Mouse (Mus musculus) midbrain, embryonic 13.5 days (tissue): ENCODE measurements around the gene Ccdc6. TPM values are rescaled to one million over a fixed set of nuclear protein-coding genes. Genes with fewer than 3 reads are reported as not detected.

Experiments
- ATAC-seq: fragments of 200-750 bp; cut with Nextera tagmentation; 2 replicates; pipeline ENCODE4 v1.8.0; 2017; ENCODE audit warnings: mild to moderate bottlenecking, moderate TSS enrichment, moderate library complexity
- H3K27ac ChIP-seq: fragments of 300-500 bp; sonication (generic); 2 replicates; pipeline ENCODE4 v1.5.1; 2015; ENCODE audit warnings: inconsistent platforms, mild to moderate bottlenecking, moderate library complexity
- H3K27me3 ChIP-seq: fragments of 300-500 bp; sonication (generic); 2 replicates; pipeline ENCODE4 v1.6.1; 2015; ENCODE audit warnings: mild to moderate bottlenecking, inconsistent platforms
- H3K36me3 ChIP-seq: fragments of 300-500 bp; sonication (generic); 2 replicates; pipeline ENCODE4 v1.6.1; 2015; ENCODE audit warnings: mild to moderate bottlenecking, inconsistent platforms
- H3K4me1 ChIP-seq: fragments of 300-500 bp; sonication (generic); replicated peaks from 2 replicates; pipeline ENCODE4 v1.6.1; 2015; ENCODE audit warnings: inconsistent platforms
- H3K4me2 ChIP-seq: fragments of 300-500 bp; sonication (generic); replicated peaks from 2 replicates; pipeline ENCODE4 v1.6.1; 2015; ENCODE audit warnings: moderate library complexity, mild to moderate bottlenecking, inconsistent platforms
- H3K4me3 ChIP-seq: fragments of 300-500 bp; sonication (generic); replicated peaks from 2 replicates; pipeline ENCODE4 v1.5.1; 2015; ENCODE audit warnings: mild to moderate bottlenecking, inconsistent platforms
- H3K9ac ChIP-seq: fragments of 300-500 bp; sonication (generic); replicated peaks from 2 replicates; pipeline ENCODE4 v1.6.1; 2015; ENCODE audit warnings: mild to moderate bottlenecking, inconsistent platforms
- H3K9me3 ChIP-seq: fragments of 300-500 bp; sonication (generic); 2 replicates; pipeline ENCODE4 v1.6.1; 2016; ENCODE audit warnings: mild to moderate bottlenecking, inconsistent platforms
- WGBS: fragments of 180-500 bp; shearing (Covaris S2); methylation state at CpG from one replicate; pipeline ENCODE4 v1.1.7; 2015; 5-methylcytosine and 5-hydroxymethylcytosine counted together
- polyA plus RNA-seq: library from polyadenylated mRNA; unstranded; fragments of >200 nt; fragmentation: Nextera tagmentation; extraction: Ambion mirVana; gene quantifications from 2 replicates; pipeline ENCODE4 v1.2.1, GENCODE M21; 2015

Ccdc6 gene
- polyA plus RNA-seq, 1 experiment from 2014 or later = 21.7 TPM

- H3K4me3 ChIP-seq = no peak overlapping the region
- H3K9me3 ChIP-seq = no peaks in the 10 kb centered on the region
- ATAC-seq = no peak
- peak overlapping the region; percentile 55 for H3K27ac ChIP-seq
- H3K9ac ChIP-seq = no peak overlapping the region
- H3K36me3 ChIP-seq = peaks cover 8% of the 10 kb centered on the region
- peaks cover 26% of the 10 kb centered on the region for H3K4me1 ChIP-seq
- 70% methylated on average over 8 of the region's 8 CpGs for WGBS
- H3K27me3 ChIP-seq = no peaks in the 10 kb centered on the region
- no peak overlapping the region for H3K4me2 ChIP-seq
Measured at GRCm38 (mm10) chr10:70138150-70138549, 41.2 kb downstream of the Ccdc6 start.

GRCm38 (mm10) chr10:70139368-70139767 lies 42.4 kb downstream of the Ccdc6 start:
- Histone ChIP-seq H3K36me3 (peaks cover 12% of the 10 kb centered on the region), H3K27me3 (no peaks in the 10 kb centered on the region), H3K4me1 (peaks cover 26% of the 10 kb centered on the region), H3K9ac (no peak overlapping the region), H3K27ac (peak overlapping the region; percentile 55), H3K9me3 (no peaks in the 10 kb centered on the region), H3K4me3 (no peak overlapping the region), H3K4me2 (no peak overlapping the region)
- peak; percentile 68 for ATAC-seq
- 18% methylated on average over 6 of the region's 6 CpGs for WGBS

- Histone ChIP-seq H3K4me2 (no peak overlapping the region), H3K4me1 (peaks cover 26% of the 10 kb centered on the region), H3K27me3 (no peaks in the 10 kb centered on the region), H3K9me3 (no peaks in the 10 kb centered on the region), H3K36me3 (peaks cover 19% of the 10 kb centered on the region), H3K27ac (no peak overlapping the region), H3K9ac (no peak overlapping the region), H3K4me3 (no peak overlapping the region)
- WGBS = 93% methylated on average over 12 of the region's 12 CpGs
- ATAC-seq = no peak
Measured at GRCm38 (mm10) chr10:70140414-70140813, 43.5 kb downstream of the Ccdc6 start.

GRCm38 (mm10) chr10:70142623-70143022 lies 45.7 kb downstream of the Ccdc6 start:
- Histone ChIP-seq H3K4me3 (no peak overlapping the region), H3K9ac (no peak overlapping the region), H3K4me2 (no peak overlapping the region), H3K27me3 (no peaks in the 10 kb centered on the region), H3K36me3 (peaks cover 27% of the 10 kb centered on the region), H3K9me3 (no peaks in the 10 kb centered on the region), H3K4me1 (peaks cover 26% of the 10 kb centered on the region), H3K27ac (no peak overlapping the region)
- 97% methylated on average over 17 of the region's 17 CpGs for WGBS
- ATAC-seq = no peak

DNA sequence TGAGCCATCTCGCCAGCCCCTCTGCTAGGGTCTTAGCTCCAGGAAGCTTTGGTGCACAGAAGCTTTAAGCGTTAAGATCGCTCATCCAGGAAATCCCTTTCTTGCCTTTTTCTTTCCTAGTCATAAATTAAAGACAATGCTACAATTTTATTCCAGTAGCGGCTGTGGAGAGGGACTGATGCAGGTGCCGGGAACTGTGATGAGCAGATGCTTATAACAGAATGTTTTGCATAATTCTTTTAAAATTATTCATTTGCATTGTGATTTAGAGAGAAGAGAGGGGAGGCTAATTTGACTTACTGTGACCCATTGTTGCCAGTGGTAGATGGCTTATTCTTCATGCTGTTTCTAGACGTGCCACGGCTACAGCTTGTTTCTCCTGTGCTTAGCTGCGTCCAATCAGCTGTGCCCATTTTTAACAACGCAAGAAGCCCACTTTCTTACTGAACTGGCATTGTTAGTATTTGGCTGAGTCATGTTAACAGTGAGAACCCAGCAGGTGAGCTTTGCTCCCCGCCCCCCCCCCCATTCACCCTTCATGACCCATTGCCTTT lies 47.2 kb downstream of the Ccdc6 start:
- peaks cover 30% of the 10 kb centered on the region for H3K36me3 ChIP-seq
- H3K27me3 ChIP-seq = no peaks in the 10 kb centered on the region
- no peak for ATAC-seq
- no peak overlapping the region for H3K4me3 ChIP-seq
- H3K9me3 ChIP-seq = no peaks in the 10 kb centered on the region
- H3K4me1 ChIP-seq = peaks cover 18% of the 10 kb centered on the region
- WGBS = 42% methylated on average over 10 of the region's 10 CpGs
- H3K9ac ChIP-seq = no peak overlapping the region
- H3K27ac ChIP-seq = peak overlapping the region; percentile 40
- H3K4me2 ChIP-seq = no peak overlapping the region

DNA sequence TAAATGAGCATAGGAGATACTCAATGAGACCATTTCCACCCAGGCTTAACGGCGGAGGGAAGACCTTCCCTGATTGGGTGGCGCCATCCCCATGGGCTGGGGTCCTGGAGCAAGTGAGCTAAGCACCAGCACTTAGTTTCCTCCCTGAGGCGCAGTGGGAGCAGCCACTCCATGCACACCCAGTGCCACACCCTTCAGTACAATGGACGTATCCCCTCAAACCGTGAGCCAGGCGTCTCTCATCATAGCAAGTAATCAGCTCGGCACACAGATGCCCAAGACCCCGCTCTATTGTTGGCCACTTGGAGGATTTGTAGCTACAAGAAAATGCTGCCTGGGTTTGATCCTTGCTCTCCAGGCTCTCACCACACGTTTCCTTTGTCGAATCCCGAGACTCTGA lies 49.0 kb downstream of the Ccdc6 start:
- Histone ChIP-seq H3K4me1 (0 out of 2 replicates have a peak, but pooled peaks cover 5% of the 10 kb centered on the region), H3K4me2 (no peak overlapping the region), H3K36me3 (peaks cover 37% of the 10 kb centered on the region), H3K27me3 (no peaks in the 10 kb centered on the region), H3K4me3 (no peak overlapping the region), H3K9ac (no peak overlapping the region), H3K27ac (no peak overlapping the region), H3K9me3 (no peaks in the 10 kb centered on the region)
- no peak for ATAC-seq
- 97% methylated on average over 12 of the region's 12 CpGs for WGBS

DNA sequence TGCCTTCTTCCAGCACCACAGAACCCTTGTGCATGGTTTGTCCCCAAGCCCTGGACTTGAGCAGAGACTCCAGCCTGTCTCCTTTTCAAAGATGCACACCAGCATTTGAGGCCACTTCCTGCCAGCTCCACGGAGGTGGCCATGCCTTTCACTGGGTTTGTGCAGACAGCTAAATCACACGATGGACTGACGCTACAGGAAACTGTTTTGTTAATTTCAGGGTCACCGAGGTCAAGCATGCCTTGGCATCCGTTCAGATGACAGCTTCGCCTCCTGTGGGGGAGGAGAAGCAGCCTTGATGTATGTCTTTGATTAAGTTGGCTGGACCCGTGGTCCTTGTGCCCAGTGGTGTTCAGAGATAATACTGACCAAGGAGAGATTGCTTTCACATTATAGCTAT lies 52.2 kb downstream of the Ccdc6 start:
- Histone ChIP-seq H3K9me3 (no peaks in the 10 kb centered on the region), H3K27ac (0 out of 2 replicates have a peak overlapping the region, but pooled peaks have one; percentile 32), H3K4me2 (no peak overlapping the region), H3K4me1 (0 out of 2 replicates have a peak, but pooled peaks cover 9% of the 10 kb centered on the region), H3K27me3 (no peaks in the 10 kb centered on the region), H3K4me3 (no peak overlapping the region), H3K9ac (no peak overlapping the region), H3K36me3 (peaks cover 42% of the 10 kb centered on the region)
- 50% methylated on average over 7 of the region's 7 CpGs for WGBS
- no peak for ATAC-seq

- peaks cover 44% of the 10 kb centered on the region for H3K36me3 ChIP-seq
- 77% methylated on average over 4 of the region's 4 CpGs for WGBS
- H3K4me3 ChIP-seq = no peak overlapping the region
Measured at GRCm38 (mm10) chr10:70150301-70150700, 53.4 kb downstream of the Ccdc6 start.

DNA sequence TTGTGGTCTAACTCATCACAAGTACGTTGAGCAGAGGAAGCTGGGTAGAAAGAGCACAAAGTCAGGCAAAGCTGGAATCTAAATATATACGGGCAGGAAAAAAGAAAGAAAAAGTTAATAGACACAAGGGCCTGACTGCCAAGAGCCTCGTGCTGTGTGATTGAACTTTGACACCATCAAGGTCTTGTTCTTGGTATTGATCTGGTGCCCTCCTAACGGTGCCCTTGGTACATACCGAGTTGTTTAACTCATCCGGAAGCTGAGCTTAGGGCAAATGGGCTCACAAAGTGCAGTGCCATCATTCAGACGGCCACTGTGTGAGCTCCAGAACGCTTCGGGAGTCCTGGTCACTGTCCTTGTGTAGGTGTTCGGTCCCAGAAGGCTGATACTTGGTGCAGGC lies 54.2 kb downstream of the Ccdc6 start:
- Histone ChIP-seq H3K9me3 (no peaks in the 10 kb centered on the region), H3K36me3 (peaks cover 44% of the 10 kb centered on the region), H3K4me2 (no peak overlapping the region), H3K27ac (no peak overlapping the region), H3K4me3 (no peak overlapping the region), H3K9ac (no peak overlapping the region), H3K27me3 (no peaks in the 10 kb centered on the region), H3K4me1 (0 out of 2 replicates have a peak, but pooled peaks cover 9% of the 10 kb centered on the region)
- 92% methylated on average over 10 of the region's 10 CpGs for WGBS
- no peak for ATAC-seq

More at GRCm38 (mm10) chr10:70150301-70150700, 53.4 kb downstream of the Ccdc6 start:
- Histone ChIP-seq H3K27ac (no peak overlapping the region), H3K9me3 (no peaks in the 10 kb centered on the region), H3K4me1 (0 out of 2 replicates have a peak, but pooled peaks cover 9% of the 10 kb centered on the region), H3K4me2 (no peak overlapping the region), H3K9ac (no peak overlapping the region), H3K27me3 (no peaks in the 10 kb centered on the region)
- no peak for ATAC-seq

GRCm38 (mm10) chr10:70152190-70152743 lies 55.3 kb downstream of the Ccdc6 start:
- Histone ChIP-seq H3K9ac (no peak overlapping the region), H3K9me3 (no peaks in the 10 kb centered on the region), H3K27ac (no peak overlapping the region), H3K4me3 (no peak overlapping the region), H3K4me1 (0 out of 2 replicates have a peak, but pooled peaks cover 9% of the 10 kb centered on the region), H3K27me3 (no peaks in the 10 kb centered on the region), H3K36me3 (peaks cover 55% of the 10 kb centered on the region), H3K4me2 (no peak overlapping the region)
- WGBS = 65% methylated on average over 12 of the region's 12 CpGs
- no peak for ATAC-seq

- Histone ChIP-seq H3K9ac (no peak overlapping the region), H3K9me3 (no peaks in the 10 kb centered on the region), H3K36me3 (peaks cover 53% of the 10 kb centered on the region), H3K27me3 (no peaks in the 10 kb centered on the region), H3K4me1 (0 out of 2 replicates have a peak, but pooled peaks cover 8% of the 10 kb centered on the region), H3K27ac (no peak overlapping the region), H3K4me3 (no peak overlapping the region), H3K4me2 (no peak overlapping the region)
- WGBS = 90% methylated on average over 16 of the region's 16 CpGs
- no peak for ATAC-seq
Measured at GRCm38 (mm10) chr10:70153810-70154209, 56.9 kb downstream of the Ccdc6 start.

- ATAC-seq = no peak
- 81% methylated on average over 3 of the region's 3 CpGs for WGBS
- no peak overlapping the region for H3K4me2 ChIP-seq
- no peak overlapping the region for H3K9ac ChIP-seq
- H3K9me3 ChIP-seq = no peaks in the 10 kb centered on the region
- 0 out of 2 replicates have a peak, but pooled peaks cover 10% of the 10 kb centered on the region for H3K4me1 ChIP-seq
- H3K4me3 ChIP-seq = no peak overlapping the region
- H3K36me3 ChIP-seq = peaks cover 39% of the 10 kb centered on the region
- H3K27me3 ChIP-seq = no peaks in the 10 kb centered on the region
- H3K27ac ChIP-seq = no peak overlapping the region
Measured at GRCm38 (mm10) chr10:70156431-70157165, 59.7 kb downstream of the Ccdc6 start.
